Mouse (Mus musculus): ENCODE data around the gene Adipoq. TPM values are rescaled to one million over a fixed set of nuclear protein-coding genes. Genes with fewer than 3 reads are reported as not detected.

The Adipoq gene
- polyA plus RNA-seq, 1 experiment from 2014 or later, result not detected

GRCm38 (mm10) chr16:23135421-23136149 is 10.8 kb upstream of the Adipoq start:
- no peak overlapping the region for H3K4me2 ChIP-seq (replicated peaks; ENCODE audit: low read depth)
- H3K36me3 ChIP-seq (ENCODE audit: control insufficient read depth, insufficient read depth, low read length), result no peaks in the 10 kb centered on the region
- ATAC-seq (ENCODE audit: low FRiP score, low TSS enrichment), result no peak
- H3K4me1 ChIP-seq (replicated peaks; ENCODE audit: control insufficient read depth, insufficient read depth), result no peaks in the 10 kb centered on the region
- TF ChIP-seq EP300 (optimal IDR thresholded peaks at IDR 0.05) (no peak), CTCF (IDR thresholded peaks at IDR 0.05; ENCODE audit: low read depth) (peak; percentile 92)
- no peak overlapping the region for H3K4me3 ChIP-seq (ENCODE audit: low read depth, low read length)
- 19% methylated on average over 11 of the region's 11 CpGs for WGBS
- no peaks in the 10 kb centered on the region for H3K9me3 ChIP-seq (ENCODE audit: control insufficient read depth, low read length)
- no peak overlapping the region for H3K27ac ChIP-seq (replicated peaks)
- no peaks in the 10 kb centered on the region for H3K27me3 ChIP-seq (ENCODE audit: control insufficient read depth, insufficient read depth, low read length)
- DNase-seq (ENCODE audit: low spot score), result no peak
- no peak overlapping the region for H3K9ac ChIP-seq (ENCODE audit: low read length)

GRCm38 (mm10) chr16:23136406-23136970 is 9.8 kb upstream of the Adipoq start:
- no peak overlapping the region for H3K27ac ChIP-seq (replicated peaks)
- peak; percentile 15; the same call in 1 of the 2 replicates for ATAC-seq (ENCODE audit: low FRiP score, low TSS enrichment)
- no peak for DNase-seq (ENCODE audit: low spot score)
- H3K9ac ChIP-seq (ENCODE audit: low read length), result no peak overlapping the region
- H3K9me3 ChIP-seq (ENCODE audit: control insufficient read depth, low read length), result no peaks in the 10 kb centered on the region
- no peak for TF ChIP-seq CTCF (IDR thresholded peaks at IDR 0.05; ENCODE audit: low read depth)
- no peak for TF ChIP-seq EP300 (optimal IDR thresholded peaks at IDR 0.05)
- no peak overlapping the region for H3K4me2 ChIP-seq (replicated peaks; ENCODE audit: low read depth)
- whole genome bisulfite sequencing, result 58% methylated on average over 4 of the region's 4 CpGs
- no peaks in the 10 kb centered on the region for H3K36me3 ChIP-seq (ENCODE audit: control insufficient read depth, insufficient read depth, low read length)
- H3K4me1 ChIP-seq (replicated peaks; ENCODE audit: control insufficient read depth, insufficient read depth), result no peaks in the 10 kb centered on the region
- no peak overlapping the region for H3K4me3 ChIP-seq (ENCODE audit: low read depth, low read length)
- no peaks in the 10 kb centered on the region for H3K27me3 ChIP-seq (ENCODE audit: control insufficient read depth, insufficient read depth, low read length)

- no peaks in the 10 kb centered on the region for H3K9me3 ChIP-seq (ENCODE audit: control insufficient read depth, low read length)
- ATAC-seq (ENCODE audit: low FRiP score, low TSS enrichment) (no peak), DNase-seq (ENCODE audit: low spot score) (no peak)
- TF ChIP-seq EP300 (optimal IDR thresholded peaks at IDR 0.05) (no peak), CTCF (IDR thresholded peaks at IDR 0.05; ENCODE audit: low read depth) (no peak)
- no peak overlapping the region for H3K4me2 ChIP-seq (replicated peaks; ENCODE audit: low read depth)
- H3K4me1 ChIP-seq (replicated peaks; ENCODE audit: control insufficient read depth, insufficient read depth), result no peaks in the 10 kb centered on the region
- no peaks in the 10 kb centered on the region for H3K27me3 ChIP-seq (ENCODE audit: control insufficient read depth, insufficient read depth, low read length)
- WGBS, result 97% methylated on average over 3 of the region's 3 CpGs
- no peak overlapping the region for H3K27ac ChIP-seq (replicated peaks)
- H3K9ac ChIP-seq (ENCODE audit: low read length), result no peak overlapping the region
- H3K36me3 ChIP-seq (ENCODE audit: control insufficient read depth, insufficient read depth, low read length), result no peaks in the 10 kb centered on the region
- no peak overlapping the region for H3K4me3 ChIP-seq (ENCODE audit: low read depth, low read length)
Observed at GRCm38 (mm10) chr16:23140911-23141310, 5.4 kb upstream of the Adipoq start.

- H3K9me3 ChIP-seq (ENCODE audit: control insufficient read depth, low read length), result no peaks in the 10 kb centered on the region
- 86% methylated on average over 7 of the region's 7 CpGs for WGBS
- no peak for DNase-seq (ENCODE audit: low spot score)
- no peak overlapping the region for H3K4me2 ChIP-seq (replicated peaks; ENCODE audit: low read depth)
- TF ChIP-seq CTCF (IDR thresholded peaks at IDR 0.05; ENCODE audit: low read depth) (no peak), EP300 (optimal IDR thresholded peaks at IDR 0.05) (no peak)
- ATAC-seq (ENCODE audit: low FRiP score, low TSS enrichment), result no peak
- no peak overlapping the region for H3K27ac ChIP-seq (replicated peaks)
- H3K27me3 ChIP-seq (ENCODE audit: control insufficient read depth, insufficient read depth, low read length), result no peaks in the 10 kb centered on the region
- H3K36me3 ChIP-seq (ENCODE audit: control insufficient read depth, insufficient read depth, low read length), result no peaks in the 10 kb centered on the region
- no peak overlapping the region for H3K4me3 ChIP-seq (ENCODE audit: low read depth, low read length)
- no peak overlapping the region for H3K9ac ChIP-seq (ENCODE audit: low read length)
- H3K4me1 ChIP-seq (replicated peaks; ENCODE audit: control insufficient read depth, insufficient read depth), result no peaks in the 10 kb centered on the region
Observed at GRCm38 (mm10) chr16:23144326-23144725, 2.0 kb upstream of the Adipoq start.

GRCm38 (mm10) chr16:23145211-23145610 is 1.1 kb upstream of the Adipoq start:
- Histone ChIP-seq H3K9me3 (ENCODE audit: control insufficient read depth, low read length) (no peaks in the 10 kb centered on the region), H3K27ac (replicated peaks) (no peak overlapping the region), H3K4me3 (ENCODE audit: low read depth, low read length) (no peak overlapping the region), H3K27me3 (ENCODE audit: control insufficient read depth, insufficient read depth, low read length) (no peaks in the 10 kb centered on the region), H3K36me3 (ENCODE audit: control insufficient read depth, insufficient read depth, low read length) (no peaks in the 10 kb centered on the region), H3K9ac (ENCODE audit: low read length) (no peak overlapping the region), H3K4me1 (replicated peaks; ENCODE audit: control insufficient read depth, insufficient read depth) (no peaks in the 10 kb centered on the region), H3K4me2 (replicated peaks; ENCODE audit: low read depth) (no peak overlapping the region)
- ATAC-seq (ENCODE audit: low FRiP score, low TSS enrichment), result no peak
- DNase-seq (ENCODE audit: low spot score), result no peak
- WGBS, result 73% methylated on average over 5 of the region's 5 CpGs
- TF ChIP-seq EP300 (optimal IDR thresholded peaks at IDR 0.05), result no peak
- no peak for TF ChIP-seq CTCF (IDR thresholded peaks at IDR 0.05; ENCODE audit: low read depth)

- H3K36me3 ChIP-seq (ENCODE audit: control insufficient read depth, insufficient read depth, low read length), result no peaks in the 10 kb centered on the region
- no peaks in the 10 kb centered on the region for H3K9me3 ChIP-seq (ENCODE audit: control insufficient read depth, low read length)
- H3K4me2 ChIP-seq (replicated peaks; ENCODE audit: low read depth), result no peak overlapping the region
- no peak for TF ChIP-seq EP300 (optimal IDR thresholded peaks at IDR 0.05)
- no peak for TF ChIP-seq CTCF (IDR thresholded peaks at IDR 0.05; ENCODE audit: low read depth)
- no peaks in the 10 kb centered on the region for H3K4me1 ChIP-seq (replicated peaks; ENCODE audit: control insufficient read depth, insufficient read depth)
- no peak overlapping the region for H3K9ac ChIP-seq (ENCODE audit: low read length)
- no peaks in the 10 kb centered on the region for H3K27me3 ChIP-seq (ENCODE audit: control insufficient read depth, insufficient read depth, low read length)
- no peak overlapping the region for H3K4me3 ChIP-seq (ENCODE audit: low read depth, low read length)
- no peak overlapping the region for H3K27ac ChIP-seq (replicated peaks)
- WGBS, result 70% methylated on average over 2 of the region's 2 CpGs
- ATAC-seq (ENCODE audit: low FRiP score, low TSS enrichment) (no peak), DNase-seq (ENCODE audit: low spot score) (no peak)
Observed at GRCm38 (mm10) chr16:23148936-23149335, 2.6 kb downstream of the Adipoq start.
